Mouse (Mus musculus): ENCODE results near the gene Pard6b.
A peak's percentile ranks its signal among the peaks of the same experiment; 100 is the strongest.

Pard6b gene

GRCm38 (mm10) chr2:168063712-168064111 is 17.1 kb upstream of the Pard6b start:
- DNase-seq (ENCODE audit: low spot score): peak; percentile 53

GRCm38 (mm10) chr2:168065511-168065910 is 15.3 kb upstream of the Pard6b start:
- no peak for DNase-seq (ENCODE audit: low spot score)

GRCm38 (mm10) chr2:168066783-168067182 is 14.0 kb upstream of the Pard6b start:
- DNase-seq (ENCODE audit: low spot score): no peak

GRCm38 (mm10) chr2:168070425-168070824 is 10.4 kb upstream of the Pard6b start:
- no peak for DNase-seq (ENCODE audit: low spot score)

GRCm38 (mm10) chr2:168072436-168073131 is 8.2 kb upstream of the Pard6b start:
- peak; percentile 73 for DNase-seq (ENCODE audit: low spot score)

GRCm38 (mm10) chr2:168073722-168074121 is 7.1 kb upstream of the Pard6b start:
- no peak for DNase-seq (ENCODE audit: low spot score)

- DNase-seq (ENCODE audit: low spot score): no peak
Measured at GRCm38 (mm10) chr2:168074457-168074856, 6.3 kb upstream of the Pard6b start.

GRCm38 (mm10) chr2:168076840-168077576 is 3.8 kb upstream of the Pard6b start:
- DNase-seq (ENCODE audit: low spot score): no peak

GRCm38 (mm10) chr2:168078107-168078830 is 2.5 kb upstream of the Pard6b start:
- peak; percentile 65 for DNase-seq (ENCODE audit: low spot score)

- peak; percentile 66 for DNase-seq (ENCODE audit: low spot score)
Measured at GRCm38 (mm10) chr2:168081299-168081932, 612 bp downstream of the Pard6b start.

GRCm38 (mm10) chr2:168081933-168082306 is 1.1 kb downstream of the Pard6b start:
- DNase-seq (ENCODE audit: low spot score): no peak

GRCm38 (mm10) chr2:168083593-168083992 is 2.8 kb downstream of the Pard6b start:
- DNase-seq (ENCODE audit: low spot score): no peak

GRCm38 (mm10) chr2:168084228-168084627 is 3.4 kb downstream of the Pard6b start:
- DNase-seq (ENCODE audit: low spot score): no peak

GRCm38 (mm10) chr2:168085621-168086265 is 4.9 kb downstream of the Pard6b start:
- no peak for DNase-seq (ENCODE audit: low spot score)

GRCm38 (mm10) chr2:168086318-168086717 is 5.5 kb downstream of the Pard6b start:
- DNase-seq (ENCODE audit: low spot score): no peak

- DNase-seq (ENCODE audit: low spot score): no peak
Measured at GRCm38 (mm10) chr2:168086839-168087238, 6.0 kb downstream of the Pard6b start.

- DNase-seq (ENCODE audit: low spot score): no peak
Measured at GRCm38 (mm10) chr2:168091560-168091959, 10.8 kb downstream of the Pard6b start.

- DNase-seq (ENCODE audit: low spot score): no peak
Measured at GRCm38 (mm10) chr2:168093077-168093476, 12.3 kb downstream of the Pard6b start.

GRCm38 (mm10) chr2:168095077-168095476 is 14.3 kb downstream of the Pard6b start:
- DNase-seq (ENCODE audit: low spot score): peak; percentile 90

GRCm38 (mm10) chr2:168096487-168096886 is 15.7 kb downstream of the Pard6b start:
- no peak for DNase-seq (ENCODE audit: low spot score)

GRCm38 (mm10) chr2:168098040-168098439 is 17.2 kb downstream of the Pard6b start:
- DNase-seq (ENCODE audit: low spot score): peak; percentile 77

- DNase-seq (ENCODE audit: low spot score): no peak
Measured at GRCm38 (mm10) chr2:168100008-168100407, 19.2 kb downstream of the Pard6b start.
